Mouse (Mus musculus): Measurements from ENCODE around the gene Myo3b. TPM values are rescaled to one million over a fixed set of nuclear protein-coding genes. Genes with fewer than 3 reads are reported as not detected.

Gene Myo3b
- polyA plus RNA-seq, 1 experiment: 0.46 TPM

DNA sequence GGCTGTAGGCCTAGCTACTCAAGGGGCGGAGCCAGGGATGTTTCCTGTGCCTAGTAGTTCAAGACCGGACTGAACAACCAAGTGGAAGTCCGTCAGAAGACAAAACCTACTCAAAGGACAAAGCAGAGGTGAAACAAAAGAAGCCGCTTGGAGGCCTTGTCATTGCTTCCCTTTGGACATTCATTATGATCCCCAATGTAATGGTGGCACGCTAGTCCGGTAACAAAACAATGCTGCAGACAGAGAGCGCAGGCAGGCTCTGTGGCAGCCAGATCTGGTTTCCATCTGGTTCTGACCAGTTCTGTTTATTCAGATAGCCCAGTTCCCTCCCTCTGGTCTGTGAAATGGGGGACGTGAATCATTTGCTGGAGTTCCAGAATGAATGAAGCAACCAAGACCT lies 301.3 kb downstream of the Myo3b start:
- TF ChIP-seq CTCF (IDR thresholded peaks at IDR 0.05; ENCODE audit: borderline replicate concordance, extremely low read depth, insufficient read depth, insufficient read length) (no peak), POLR2A (IDR thresholded peaks at IDR 0.05; ENCODE audit: borderline replicate concordance, extremely low read depth, insufficient read depth, insufficient read length, poor library complexity, severe bottlenecking) (no peak)
- DNase-seq (ENCODE audit: low read depth): no peak

DNA sequence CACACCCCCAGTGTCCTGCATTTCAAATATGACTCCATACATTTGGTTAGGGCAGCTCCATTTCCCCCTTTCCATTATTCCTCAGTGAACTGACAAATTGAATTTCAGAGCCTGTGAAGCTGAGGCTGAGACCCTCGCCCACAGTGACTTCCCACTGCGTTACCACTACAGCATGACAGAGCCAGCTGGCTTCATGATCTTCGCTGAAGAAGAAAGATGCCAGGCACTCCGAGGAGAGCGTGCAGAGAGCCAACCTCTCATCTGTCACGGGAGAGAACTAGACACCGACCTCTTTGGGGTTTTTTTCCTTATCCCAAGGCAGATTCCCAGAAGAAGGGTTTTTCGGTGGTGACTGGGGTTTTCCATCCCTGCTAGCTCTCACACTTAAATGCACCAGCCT lies 306.2 kb downstream of the Myo3b start:
- TF ChIP-seq POLR2A (IDR thresholded peaks at IDR 0.05; ENCODE audit: borderline replicate concordance, extremely low read depth, insufficient read depth, insufficient read length, poor library complexity, severe bottlenecking): no peak
- TF ChIP-seq CTCF (IDR thresholded peaks at IDR 0.05; ENCODE audit: borderline replicate concordance, extremely low read depth, insufficient read depth, insufficient read length): no peak
- DNase-seq (ENCODE audit: low read depth): peak; percentile 46

DNA sequence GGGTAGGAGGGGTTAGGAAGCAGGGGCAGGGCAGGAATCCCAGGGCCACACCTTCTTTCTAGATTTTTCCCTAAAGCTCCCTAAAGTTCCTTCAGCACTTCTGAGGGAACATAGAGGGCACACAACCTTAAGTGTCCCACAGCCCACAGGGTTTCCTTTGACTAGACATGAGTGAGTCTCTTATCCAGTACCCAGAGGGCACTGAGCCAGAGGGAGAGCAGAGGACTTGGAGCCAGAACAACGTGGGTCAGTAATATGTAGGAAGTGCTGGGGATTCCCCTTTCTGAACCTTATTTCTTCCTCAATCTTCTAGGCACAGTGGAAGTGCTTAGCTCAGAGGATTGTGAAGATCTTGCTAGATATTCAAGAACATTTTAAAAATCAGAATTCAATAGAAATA lies 308.6 kb downstream of the Myo3b start:
- no peak for TF ChIP-seq CTCF (IDR thresholded peaks at IDR 0.05; ENCODE audit: borderline replicate concordance, extremely low read depth, insufficient read depth, insufficient read length)
- TF ChIP-seq POLR2A (IDR thresholded peaks at IDR 0.05; ENCODE audit: borderline replicate concordance, extremely low read depth, insufficient read depth, insufficient read length, poor library complexity, severe bottlenecking): no peak
- DNase-seq (ENCODE audit: low read depth): no peak

- no peak for TF ChIP-seq POLR2A (IDR thresholded peaks at IDR 0.05; ENCODE audit: borderline replicate concordance, extremely low read depth, insufficient read depth, insufficient read length, poor library complexity, severe bottlenecking)
- no peak for TF ChIP-seq CTCF (IDR thresholded peaks at IDR 0.05; ENCODE audit: borderline replicate concordance, extremely low read depth, insufficient read depth, insufficient read length)
- DNase-seq (ENCODE audit: low read depth): peak; percentile 73
These were observed 310.0 kb downstream of the Myo3b start for GRCm38 (mm10) chr2:70348793-70349553.

- TF ChIP-seq POLR2A (IDR thresholded peaks at IDR 0.05; ENCODE audit: borderline replicate concordance, extremely low read depth, insufficient read depth, insufficient read length, poor library complexity, severe bottlenecking) (no peak), CTCF (IDR thresholded peaks at IDR 0.05; ENCODE audit: borderline replicate concordance, extremely low read depth, insufficient read depth, insufficient read length) (no peak)
- DNase-seq (ENCODE audit: low read depth): no peak
These were observed 313.7 kb downstream of the Myo3b start for GRCm38 (mm10) chr2:70352435-70353165.

DNA sequence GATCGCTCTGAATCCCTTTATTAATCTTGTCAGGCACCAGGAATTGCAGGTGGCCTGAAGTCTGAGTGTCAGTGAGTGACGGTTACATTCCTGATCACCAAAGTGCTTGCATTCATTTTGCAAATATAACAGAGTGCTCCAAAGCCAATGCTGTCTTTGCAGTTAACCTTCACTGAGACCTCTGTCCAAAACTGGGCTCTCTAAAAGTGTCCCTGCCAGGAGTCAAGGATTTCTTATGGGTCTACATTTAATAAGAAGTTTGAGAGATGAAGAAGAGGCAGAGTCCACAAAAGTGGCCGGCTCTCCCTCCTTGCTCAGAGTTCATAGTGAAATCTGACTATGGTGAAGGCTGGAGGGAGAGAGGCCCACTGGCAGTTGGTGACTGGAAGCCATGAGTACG lies 315.1 kb downstream of the Myo3b start:
- no peak for TF ChIP-seq POLR2A (IDR thresholded peaks at IDR 0.05; ENCODE audit: borderline replicate concordance, extremely low read depth, insufficient read depth, insufficient read length, poor library complexity, severe bottlenecking)
- TF ChIP-seq CTCF (IDR thresholded peaks at IDR 0.05; ENCODE audit: borderline replicate concordance, extremely low read depth, insufficient read depth, insufficient read length): no peak
- no peak for DNase-seq (ENCODE audit: low read depth)

DNA sequence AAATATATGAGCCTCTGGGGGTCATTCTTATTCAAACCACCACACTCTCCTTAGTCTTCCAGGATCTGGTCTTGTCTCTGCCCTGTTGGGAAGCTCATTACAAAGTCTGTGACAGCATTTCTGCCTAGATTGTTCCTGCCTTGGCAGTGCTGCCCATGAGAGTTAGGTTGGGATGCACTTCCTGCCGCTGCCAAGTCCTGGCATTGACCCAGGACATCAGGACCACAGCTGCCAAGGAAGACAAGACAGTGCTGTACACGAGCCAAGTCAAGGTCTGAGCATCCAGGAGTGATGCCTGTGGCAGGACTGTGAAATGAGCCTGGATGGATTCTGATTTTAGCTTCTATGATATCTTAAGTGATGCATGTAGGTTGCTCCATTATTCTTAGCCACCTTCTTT lies 316.1 kb downstream of the Myo3b start:
- TF ChIP-seq POLR2A (IDR thresholded peaks at IDR 0.05; ENCODE audit: borderline replicate concordance, extremely low read depth, insufficient read depth, insufficient read length, poor library complexity, severe bottlenecking) (no peak), CTCF (IDR thresholded peaks at IDR 0.05; ENCODE audit: borderline replicate concordance, extremely low read depth, insufficient read depth, insufficient read length) (no peak)
- DNase-seq (ENCODE audit: low read depth): peak; percentile 47

GRCm38 (mm10) chr2:70369421-70369820 lies 330.5 kb downstream of the Myo3b start:
- no peak for TF ChIP-seq POLR2A (IDR thresholded peaks at IDR 0.05; ENCODE audit: borderline replicate concordance, extremely low read depth, insufficient read depth, insufficient read length, poor library complexity, severe bottlenecking)
- no peak for DNase-seq (ENCODE audit: low read depth)

GRCm38 (mm10) chr2:70379341-70379740 lies 340.4 kb downstream of the Myo3b start:
- no peak for TF ChIP-seq POLR2A (IDR thresholded peaks at IDR 0.05; ENCODE audit: borderline replicate concordance, extremely low read depth, insufficient read depth, insufficient read length, poor library complexity, severe bottlenecking)
- TF ChIP-seq CTCF (IDR thresholded peaks at IDR 0.05; ENCODE audit: borderline replicate concordance, extremely low read depth, insufficient read depth, insufficient read length): no peak
- DNase-seq (ENCODE audit: low read depth): no peak

- DNase-seq (ENCODE audit: low read depth): no peak
- TF ChIP-seq CTCF (IDR thresholded peaks at IDR 0.05; ENCODE audit: borderline replicate concordance, extremely low read depth, insufficient read depth, insufficient read length) (no peak), POLR2A (IDR thresholded peaks at IDR 0.05; ENCODE audit: borderline replicate concordance, extremely low read depth, insufficient read depth, insufficient read length, poor library complexity, severe bottlenecking) (no peak)
These were observed 341.0 kb downstream of the Myo3b start for GRCm38 (mm10) chr2:70379939-70380338.

GRCm38 (mm10) chr2:70388645-70389044 lies 349.7 kb downstream of the Myo3b start:
- no peak for TF ChIP-seq CTCF (IDR thresholded peaks at IDR 0.05; ENCODE audit: borderline replicate concordance, extremely low read depth, insufficient read depth, insufficient read length)
- TF ChIP-seq POLR2A (IDR thresholded peaks at IDR 0.05; ENCODE audit: borderline replicate concordance, extremely low read depth, insufficient read depth, insufficient read length, poor library complexity, severe bottlenecking): no peak
- peak; percentile 34 for DNase-seq (ENCODE audit: low read depth)

GRCm38 (mm10) chr2:70389162-70389561 lies 350.2 kb downstream of the Myo3b start:
- TF ChIP-seq POLR2A (IDR thresholded peaks at IDR 0.05; ENCODE audit: borderline replicate concordance, extremely low read depth, insufficient read depth, insufficient read length, poor library complexity, severe bottlenecking): no peak
- TF ChIP-seq CTCF (IDR thresholded peaks at IDR 0.05; ENCODE audit: borderline replicate concordance, extremely low read depth, insufficient read depth, insufficient read length): no peak
- no peak for DNase-seq (ENCODE audit: low read depth)
